Mouse (Mus musculus) WW6 (cell line): ENCODE measurements around the gene Tnfrsf1b.

ENCODE experiments used
- DNase-seq: peaks from one replicate; pipeline ENCODE4 v3.0.0-alpha.2; 2013; ENCODE audit warnings: low read depth, low spot score

Tnfrsf1b gene

GRCm38 (mm10) chr4:145246173-145247011, at the start of gene Tnfrsf1b:
Tnfrsf1b (minus strand) TSS chr4:145246870.
- DNase-seq, result peak; percentile 47

GRCm38 (mm10) chr4:145295589-145296300, 49.1 kb upstream of the Tnfrsf1b start:
- DNase-seq, result no peak

GRCm38 (mm10) chr4:145294588-145294987, 47.9 kb upstream of the Tnfrsf1b start:
- no peak for DNase-seq

GRCm38 (mm10) chr4:145286369-145287120, 39.9 kb upstream of the Tnfrsf1b start:
- peak; percentile 59 for DNase-seq

GRCm38 (mm10) chr4:145284675-145285074, 38.0 kb upstream of the Tnfrsf1b start:
- DNase-seq, result no peak

- DNase-seq, result no peak
Measured at GRCm38 (mm10) chr4:145283441-145283840, 36.8 kb upstream of the Tnfrsf1b start.

- DNase-seq, result no peak
Measured at GRCm38 (mm10) chr4:145280966-145281365, 34.3 kb upstream of the Tnfrsf1b start.

GRCm38 (mm10) chr4:145278724-145279370, 32.2 kb upstream of the Tnfrsf1b start:
- DNase-seq, result no peak

- DNase-seq, result no peak
Measured at GRCm38 (mm10) chr4:145278231-145278630, 31.6 kb upstream of the Tnfrsf1b start.

- DNase-seq, result no peak
Measured at GRCm38 (mm10) chr4:145276368-145277249, 29.9 kb upstream of the Tnfrsf1b start.

GRCm38 (mm10) chr4:145274887-145275286, 28.2 kb upstream of the Tnfrsf1b start:
- no peak for DNase-seq

- no peak for DNase-seq
Measured at GRCm38 (mm10) chr4:145273923-145274322, 27.3 kb upstream of the Tnfrsf1b start.

- no peak for DNase-seq
Measured at GRCm38 (mm10) chr4:145272763-145273162, 26.1 kb upstream of the Tnfrsf1b start.

- DNase-seq, result peak; percentile 43
Measured at GRCm38 (mm10) chr4:145271634-145272033, 25.0 kb upstream of the Tnfrsf1b start.

GRCm38 (mm10) chr4:145270136-145270535, 23.5 kb upstream of the Tnfrsf1b start:
- no peak for DNase-seq

GRCm38 (mm10) chr4:145267631-145268110, 21.0 kb upstream of the Tnfrsf1b start:
- DNase-seq, result no peak

- no peak for DNase-seq
Measured at GRCm38 (mm10) chr4:145266505-145266904, 19.8 kb upstream of the Tnfrsf1b start.

GRCm38 (mm10) chr4:145264761-145265160, 18.1 kb upstream of the Tnfrsf1b start:
- peak; percentile 49 for DNase-seq

GRCm38 (mm10) chr4:145263583-145263982, 16.9 kb upstream of the Tnfrsf1b start:
- DNase-seq, result no peak

- no peak for DNase-seq
Measured at GRCm38 (mm10) chr4:145260802-145261201, 14.1 kb upstream of the Tnfrsf1b start.
